Mouse (Mus musculus) 3T3-L1 (cell line): ENCODE measurements around the gene Rab11fip4.

Experiments
- DNase-seq: peaks from one replicate; pipeline ENCODE4 v3.0.0-alpha.2; 2015; ENCODE audit warnings: low read depth, low spot score

The Rab11fip4 gene

DNA sequence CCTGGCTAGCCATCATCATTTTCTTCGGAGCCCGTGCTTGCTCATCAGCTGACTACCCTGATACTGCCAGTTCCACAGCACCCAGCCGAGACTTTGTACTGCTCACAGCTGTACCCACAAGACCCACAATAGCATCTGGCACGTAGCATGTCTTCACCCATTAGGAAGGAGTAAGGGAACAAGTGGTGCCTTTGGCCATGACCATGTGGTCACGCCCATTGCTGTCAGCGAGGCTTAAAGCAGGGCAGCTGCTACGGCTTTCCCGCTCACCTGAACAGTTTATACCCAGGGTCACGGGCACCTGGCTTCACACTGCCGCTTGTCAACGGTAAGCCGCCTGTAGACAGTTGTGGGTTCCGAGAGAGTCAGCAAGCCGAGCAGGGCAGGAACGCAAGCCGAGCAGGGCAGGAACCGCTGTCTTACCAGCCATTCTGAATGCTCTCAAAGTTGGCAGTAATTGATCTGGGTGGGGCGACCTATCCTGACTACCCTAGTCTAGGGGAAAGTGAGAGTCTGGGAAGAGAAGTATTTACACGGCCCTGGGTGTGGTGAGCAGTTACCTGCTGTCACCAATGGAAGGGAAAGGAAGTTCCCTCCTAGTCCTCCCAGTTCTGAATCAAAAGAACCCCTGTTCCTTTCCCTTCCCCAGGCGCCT lies 62.0 kb downstream of the Rab11fip4 start:
- DNase-seq: no peak

DNA sequence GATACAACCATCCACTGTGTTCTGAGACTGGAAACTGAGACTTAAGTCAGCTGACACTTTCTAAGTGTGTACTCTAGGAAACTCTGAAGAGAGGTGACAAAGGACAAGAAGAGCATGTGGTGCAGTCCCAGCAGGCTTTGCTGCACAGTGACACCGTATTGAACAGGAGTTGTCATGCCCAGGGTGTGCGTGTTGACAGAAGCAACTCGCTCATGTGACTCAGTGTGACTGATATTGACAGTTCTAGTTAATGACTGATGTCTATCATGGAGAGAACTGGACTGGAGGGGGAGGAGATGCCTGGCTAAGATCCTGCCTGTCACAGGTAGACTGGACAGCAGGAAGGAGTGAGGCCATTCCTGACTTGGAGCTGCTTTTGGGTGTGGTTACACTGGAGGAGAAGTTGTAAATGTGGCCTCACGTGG lies 63.4 kb downstream of the Rab11fip4 start:
- DNase-seq: no peak

DNA sequence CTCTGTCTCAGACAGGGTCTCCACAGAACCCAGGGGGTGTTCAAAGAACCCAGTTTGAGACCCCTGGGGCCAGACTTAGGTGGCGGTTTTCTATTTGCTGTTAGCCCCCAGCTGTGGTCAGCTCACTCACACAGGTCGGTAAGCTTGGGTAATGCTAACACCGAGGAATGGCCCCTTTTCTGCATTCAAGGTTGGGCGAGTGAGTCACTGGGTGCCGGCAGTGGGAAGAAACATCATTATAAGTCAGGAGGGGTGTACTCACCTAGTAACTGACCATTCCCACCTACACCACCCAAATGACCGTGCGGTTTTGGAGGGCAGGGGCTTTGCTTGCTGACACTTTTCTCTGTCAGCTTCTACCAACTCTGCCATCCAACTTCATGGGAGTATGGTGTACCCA lies 64.6 kb downstream of the Rab11fip4 start:
- DNase-seq: no peak

GRCm38 (mm10) chr11:79656491-79656890 lies 65.5 kb downstream of the Rab11fip4 start:
- DNase-seq: no peak

- DNase-seq: no peak
Observed at GRCm38 (mm10) chr11:79657053-79657452, 66.0 kb downstream of the Rab11fip4 start.

- no peak for DNase-seq
Observed at GRCm38 (mm10) chr11:79658205-79658825, 67.3 kb downstream of the Rab11fip4 start.

DNA sequence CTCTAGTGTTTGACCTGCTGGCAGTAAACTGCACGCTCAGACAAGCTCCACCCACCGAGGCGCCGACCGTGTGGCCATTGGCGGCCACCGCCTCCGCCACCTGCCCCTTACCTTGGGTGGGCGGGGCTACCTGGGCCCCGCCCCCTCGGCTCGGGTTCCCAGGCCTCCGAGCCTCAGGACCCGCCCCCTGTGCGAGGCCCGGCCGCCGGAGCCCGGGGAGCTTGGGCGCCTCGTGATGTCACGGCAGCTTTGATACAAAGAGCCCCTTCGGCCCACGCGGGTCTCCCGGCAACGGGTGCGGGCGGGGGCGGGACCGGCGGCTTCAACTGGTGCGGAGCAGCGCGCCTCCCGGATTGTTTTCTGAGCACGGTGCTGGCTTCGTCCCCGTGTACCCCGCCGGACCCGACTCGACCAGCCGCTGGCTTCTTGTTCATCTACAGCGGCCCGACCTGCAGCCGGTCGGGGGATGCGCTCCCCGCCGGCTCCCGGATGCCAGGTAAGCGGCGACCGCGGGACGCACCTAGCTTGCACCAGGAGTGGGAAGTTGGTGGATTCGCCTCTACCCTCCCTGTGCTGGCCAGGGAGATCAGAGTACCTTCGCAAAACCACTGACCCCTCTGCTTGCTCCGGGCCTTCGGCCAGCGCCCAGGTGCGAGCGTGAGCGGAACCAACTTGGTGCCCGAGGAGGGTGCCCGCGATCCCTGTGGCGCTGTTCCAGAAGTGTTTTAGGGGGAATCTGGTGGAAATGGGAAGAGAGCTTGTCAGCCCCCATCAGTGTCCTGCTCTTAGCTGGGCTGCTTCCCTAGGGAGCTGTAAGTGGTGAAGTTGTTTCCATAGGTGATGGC lies 69.6 kb downstream of the Rab11fip4 start:
- DNase-seq: no peak

- no peak for DNase-seq
Observed at GRCm38 (mm10) chr11:79661877-79662545, 71.0 kb downstream of the Rab11fip4 start.

DNA sequence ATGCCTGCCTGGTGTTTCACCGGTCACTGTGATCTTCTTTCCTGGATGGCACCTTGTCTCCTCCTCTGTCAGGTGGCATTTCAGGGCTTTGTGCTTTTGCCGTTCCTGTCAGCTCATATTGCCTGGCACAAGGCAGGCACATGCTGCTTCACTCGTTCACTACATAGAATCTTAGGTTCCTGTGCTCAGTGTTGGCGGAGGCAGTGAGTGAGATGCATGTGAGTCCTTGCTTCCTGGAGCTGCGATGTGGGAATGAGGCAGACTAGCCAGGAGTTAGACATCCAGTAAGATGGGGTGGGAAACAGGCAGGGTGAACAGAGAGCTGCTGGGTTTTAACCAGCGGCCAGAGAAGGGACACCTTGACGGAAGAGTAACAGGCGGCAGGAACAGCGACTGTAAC lies 72.1 kb downstream of the Rab11fip4 start:
- no peak for DNase-seq

- no peak for DNase-seq
Observed at GRCm38 (mm10) chr11:79663570-79663969, 72.6 kb downstream of the Rab11fip4 start.

GRCm38 (mm10) chr11:79666544-79666943 lies 75.5 kb downstream of the Rab11fip4 start:
- DNase-seq: no peak

GRCm38 (mm10) chr11:79669210-79669609 lies 78.2 kb downstream of the Rab11fip4 start:
- peak; percentile 45 for DNase-seq

GRCm38 (mm10) chr11:79669947-79670346 lies 78.9 kb downstream of the Rab11fip4 start:
- DNase-seq: peak; percentile 46

- DNase-seq: peak; percentile 29
Observed at GRCm38 (mm10) chr11:79670411-79670945, 79.5 kb downstream of the Rab11fip4 start.

- peak; percentile 17 for DNase-seq
Observed at GRCm38 (mm10) chr11:79671668-79672281, 80.8 kb downstream of the Rab11fip4 start.

DNA sequence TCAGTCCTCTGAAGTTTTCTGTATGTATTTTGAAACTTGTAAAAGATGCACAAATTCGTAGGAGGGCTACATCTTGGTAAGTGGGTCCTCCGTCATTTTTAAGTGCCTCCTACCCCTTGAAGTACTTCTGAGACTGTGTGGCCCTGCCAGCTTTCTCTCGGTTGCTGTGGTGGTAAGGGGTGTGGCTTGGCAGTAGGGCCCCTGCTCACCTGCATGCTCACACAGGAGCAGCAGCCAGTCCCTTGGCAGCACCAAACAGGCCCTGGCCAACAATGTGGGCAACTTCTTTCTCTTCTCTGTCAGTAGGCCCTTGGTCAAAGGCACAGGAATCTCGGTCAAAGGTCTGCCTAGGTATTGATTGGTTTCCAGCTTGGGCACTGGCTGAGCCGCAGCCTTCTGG lies 82.1 kb downstream of the Rab11fip4 start:
- DNase-seq: no peak

DNA sequence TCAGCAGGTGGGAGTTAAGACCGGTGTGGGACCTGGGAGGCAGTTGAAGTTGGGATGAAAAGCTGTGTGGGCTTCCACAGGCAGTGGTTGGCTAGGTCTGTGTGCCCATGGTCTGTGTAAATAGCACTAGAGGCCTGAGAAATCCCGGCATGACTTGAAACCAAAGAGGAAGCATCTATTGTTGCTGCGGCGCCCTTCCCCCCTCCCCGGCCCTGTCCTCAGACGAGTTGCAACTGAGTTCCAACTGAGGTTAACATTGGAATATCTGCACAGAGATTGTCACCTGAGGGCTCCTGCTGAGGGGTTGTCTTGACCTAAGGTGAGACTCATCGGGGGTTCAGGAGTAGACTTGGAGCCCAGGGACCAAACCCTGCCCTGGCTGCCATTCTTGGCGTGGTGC lies 82.7 kb downstream of the Rab11fip4 start:
- no peak for DNase-seq

DNA sequence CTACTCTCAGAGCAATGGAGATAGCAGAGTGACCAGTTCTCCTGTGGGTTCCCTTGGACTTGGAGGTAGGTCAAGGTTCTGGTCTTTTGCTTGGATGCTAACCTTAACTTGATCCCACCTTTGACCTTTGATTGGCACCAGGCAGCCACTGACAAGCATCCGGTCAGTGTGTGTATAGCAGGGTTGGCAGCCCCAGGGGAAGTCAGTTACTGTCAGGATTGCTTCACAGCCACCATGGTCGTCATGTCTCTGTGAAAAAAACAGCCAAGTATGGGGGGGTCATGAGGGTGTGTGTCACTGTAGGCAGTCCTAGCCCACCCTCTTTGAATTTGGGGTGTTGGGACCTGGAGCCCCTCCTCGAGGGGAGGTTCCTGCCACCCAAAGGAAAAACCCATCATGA lies 83.2 kb downstream of the Rab11fip4 start:
- DNase-seq: no peak

- no peak for DNase-seq
Observed at GRCm38 (mm10) chr11:79674632-79675031, 83.6 kb downstream of the Rab11fip4 start.

- peak; percentile 16 for DNase-seq
Observed at GRCm38 (mm10) chr11:79675285-79675684, 84.3 kb downstream of the Rab11fip4 start.

- no peak for DNase-seq
Observed at GRCm38 (mm10) chr11:79675994-79676393, 85.0 kb downstream of the Rab11fip4 start.
